Mouse (Mus musculus): Measurements from ENCODE around the gene Myo1b.

Gene Myo1b

GRCm38 (mm10) chr1:51845264-51846036 lies 70.4 kb downstream of the Myo1b start:
- no peak for DNase-seq

GRCm38 (mm10) chr1:51837845-51838623 lies 77.8 kb downstream of the Myo1b start:
- DNase-seq = peak; percentile 32

- no peak for DNase-seq
These were observed 78.6 kb downstream of the Myo1b start for GRCm38 (mm10) chr1:51837311-51837710.

GRCm38 (mm10) chr1:51835795-51836194 lies 80.1 kb downstream of the Myo1b start:
- no peak for DNase-seq

- DNase-seq = no peak
These were observed 81.8 kb downstream of the Myo1b start for GRCm38 (mm10) chr1:51834072-51834471.

- DNase-seq = no peak
These were observed 86.5 kb downstream of the Myo1b start for GRCm38 (mm10) chr1:51829353-51829752.

GRCm38 (mm10) chr1:51822531-51822930 lies 93.3 kb downstream of the Myo1b start:
- peak; percentile 12 for DNase-seq

- peak; percentile 43 for DNase-seq
These were observed 94.0 kb downstream of the Myo1b start for GRCm38 (mm10) chr1:51821701-51822495.

- no peak for DNase-seq
These were observed 95.4 kb downstream of the Myo1b start for GRCm38 (mm10) chr1:51820520-51820919.

- no peak for DNase-seq
These were observed 95.8 kb downstream of the Myo1b start for GRCm38 (mm10) chr1:51820013-51820441.

- DNase-seq = no peak
These were observed 100.2 kb downstream of the Myo1b start for GRCm38 (mm10) chr1:51815636-51816035.

- DNase-seq = no peak
These were observed 100.8 kb downstream of the Myo1b start for GRCm38 (mm10) chr1:51814854-51815630.

- no peak for DNase-seq
These were observed 107.0 kb downstream of the Myo1b start for GRCm38 (mm10) chr1:51808847-51809246.

- DNase-seq = no peak
These were observed 107.6 kb downstream of the Myo1b start for GRCm38 (mm10) chr1:51808228-51808627.

- no peak for DNase-seq
These were observed 110.7 kb downstream of the Myo1b start for GRCm38 (mm10) chr1:51805040-51805610.

GRCm38 (mm10) chr1:51804296-51805039 lies 111.4 kb downstream of the Myo1b start:
- DNase-seq = no peak

GRCm38 (mm10) chr1:51798011-51798471 lies 117.8 kb downstream of the Myo1b start:
- DNase-seq = no peak

GRCm38 (mm10) chr1:51795586-51796309 lies 120.1 kb downstream of the Myo1b start:
- DNase-seq = no peak

- DNase-seq = peak; percentile 35
These were observed 126.6 kb downstream of the Myo1b start for GRCm38 (mm10) chr1:51789269-51789668.

GRCm38 (mm10) chr1:51782091-51782490 lies 133.8 kb downstream of the Myo1b start:
- DNase-seq = peak; percentile 29

All from kidney, postnatal 14 days (tissue).